Mouse (Mus musculus): ENCODE results near the gene Kcnk3. TPM values are rescaled to one million over a fixed set of nuclear protein-coding genes. Genes with fewer than 3 reads are reported as not detected.
A peak's percentile ranks its signal among the peaks of the same experiment; 100 is the strongest.

Kcnk3 gene
- polyA plus RNA-seq, 1 experiment from 2014 or later = 0.13 TPM

- no peaks in the 10 kb centered on the region for H3K9me3 ChIP-seq (replicated peaks)
- H3K36me3 ChIP-seq = no peaks in the 10 kb centered on the region
- H3K4me1 ChIP-seq (replicated peaks) = peaks cover 30% of the 10 kb centered on the region
- no peak overlapping the region for H3K9ac ChIP-seq
- ATAC-seq (ENCODE audit: low read depth) = 0 out of 2 replicates have a peak, but pooled peaks have one; percentile 41
- no peak overlapping the region for H3K4me2 ChIP-seq
- 0 out of 2 replicates have a peak, but pooled peaks cover 5% of the 10 kb centered on the region for H3K27me3 ChIP-seq
- H3K4me3 ChIP-seq (replicated peaks) = no peak overlapping the region
- 25% methylated on average over 1 of the region's 1 CpGs for WGBS (ENCODE audit: insufficient replicate concordance)
- H3K27ac ChIP-seq = no peak overlapping the region
- no peak for DNase-seq
Measured at GRCm38 (mm10) chr5:30614221-30614620, 26.3 kb downstream of the Kcnk3 start.

GRCm38 (mm10) chr5:30615416-30615815 is 27.4 kb downstream of the Kcnk3 start:
- 30% methylated on average over 6 of the region's 6 CpGs for WGBS (ENCODE audit: insufficient replicate concordance)
- H3K4me2 ChIP-seq = peak overlapping the region; percentile 14; the same call in 1 of the 2 replicates
- H3K9ac ChIP-seq = no peak overlapping the region
- H3K9me3 ChIP-seq (replicated peaks) = no peaks in the 10 kb centered on the region
- peaks cover 30% of the 10 kb centered on the region for H3K4me1 ChIP-seq (replicated peaks)
- no peaks in the 10 kb centered on the region for H3K36me3 ChIP-seq
- peaks cover 8% of the 10 kb centered on the region for H3K27me3 ChIP-seq
- H3K4me3 ChIP-seq (replicated peaks) = no peak overlapping the region
- ATAC-seq (ENCODE audit: low read depth) (peak; percentile 62), DNase-seq (no peak)
- H3K27ac ChIP-seq = no peak overlapping the region

- Histone ChIP-seq H3K36me3 (no peaks in the 10 kb centered on the region), H3K4me2 (no peak overlapping the region), H3K4me1 (replicated peaks) (peaks cover 30% of the 10 kb centered on the region), H3K27me3 (peaks cover 12% of the 10 kb centered on the region), H3K9ac (no peak overlapping the region), H3K9me3 (replicated peaks) (no peaks in the 10 kb centered on the region), H3K4me3 (replicated peaks) (no peak overlapping the region), H3K27ac (no peak overlapping the region)
- DNase-seq (no peak), ATAC-seq (ENCODE audit: low read depth) (no peak)
- 48% methylated on average over 4 of the region's 4 CpGs for WGBS (ENCODE audit: insufficient replicate concordance)
Measured at GRCm38 (mm10) chr5:30615819-30616218, 27.8 kb downstream of the Kcnk3 start.

GRCm38 (mm10) chr5:30616644-30617043 is 28.7 kb downstream of the Kcnk3 start:
- H3K27ac ChIP-seq = no peak overlapping the region
- ATAC-seq (ENCODE audit: low read depth) = no peak
- 13% methylated on average over 3 of the region's 3 CpGs for WGBS (ENCODE audit: insufficient replicate concordance)
- H3K4me2 ChIP-seq = no peak overlapping the region
- H3K9me3 ChIP-seq (replicated peaks) = no peaks in the 10 kb centered on the region
- H3K36me3 ChIP-seq = no peaks in the 10 kb centered on the region
- no peak for DNase-seq
- H3K9ac ChIP-seq = no peak overlapping the region
- H3K4me3 ChIP-seq (replicated peaks) = no peak overlapping the region
- peaks cover 20% of the 10 kb centered on the region for H3K27me3 ChIP-seq
- H3K4me1 ChIP-seq (replicated peaks) = peaks cover 30% of the 10 kb centered on the region

- H3K36me3 ChIP-seq = no peaks in the 10 kb centered on the region
- H3K9ac ChIP-seq = no peak overlapping the region
- H3K27me3 ChIP-seq = peaks cover 27% of the 10 kb centered on the region
- DNase-seq (no peak), ATAC-seq (ENCODE audit: low read depth) (no peak)
- no peaks in the 10 kb centered on the region for H3K9me3 ChIP-seq (replicated peaks)
- H3K27ac ChIP-seq = no peak overlapping the region
- H3K4me3 ChIP-seq (replicated peaks) = no peak overlapping the region
- WGBS (ENCODE audit: insufficient replicate concordance) = 12% methylated on average over 3 of the region's 3 CpGs
- no peak overlapping the region for H3K4me2 ChIP-seq
- H3K4me1 ChIP-seq (replicated peaks) = peaks cover 36% of the 10 kb centered on the region
Measured at GRCm38 (mm10) chr5:30617357-30617756, 29.4 kb downstream of the Kcnk3 start.

GRCm38 (mm10) chr5:30617851-30618250 is 29.9 kb downstream of the Kcnk3 start:
- no peaks in the 10 kb centered on the region for H3K9me3 ChIP-seq (replicated peaks)
- no peak overlapping the region for H3K9ac ChIP-seq
- H3K36me3 ChIP-seq = no peaks in the 10 kb centered on the region
- 28% methylated on average over 11 of the region's 11 CpGs for WGBS (ENCODE audit: insufficient replicate concordance)
- no peak overlapping the region for H3K4me3 ChIP-seq (replicated peaks)
- DNase-seq = no peak
- H3K4me2 ChIP-seq = no peak overlapping the region
- peaks cover 41% of the 10 kb centered on the region for H3K4me1 ChIP-seq (replicated peaks)
- no peak overlapping the region for H3K27ac ChIP-seq
- H3K27me3 ChIP-seq = peaks cover 32% of the 10 kb centered on the region
- ATAC-seq (ENCODE audit: low read depth) = no peak

GRCm38 (mm10) chr5:30618376-30619003 is 30.5 kb downstream of the Kcnk3 start:
- H3K27ac ChIP-seq = no peak overlapping the region
- no peak overlapping the region for H3K9ac ChIP-seq
- H3K9me3 ChIP-seq (replicated peaks) = no peaks in the 10 kb centered on the region
- H3K4me3 ChIP-seq (replicated peaks) = no peak overlapping the region
- H3K4me1 ChIP-seq (replicated peaks) = peaks cover 42% of the 10 kb centered on the region
- no peaks in the 10 kb centered on the region for H3K36me3 ChIP-seq
- WGBS (ENCODE audit: insufficient replicate concordance) = 58% methylated on average over 8 of the region's 8 CpGs
- peaks cover 39% of the 10 kb centered on the region for H3K27me3 ChIP-seq
- ATAC-seq (ENCODE audit: low read depth) (no peak), DNase-seq (no peak)
- H3K4me2 ChIP-seq = no peak overlapping the region

- H3K27ac ChIP-seq = no peak overlapping the region
- DNase-seq (no peak), ATAC-seq (ENCODE audit: low read depth) (no peak)
- peaks cover 38% of the 10 kb centered on the region for H3K4me1 ChIP-seq (replicated peaks)
- 53% methylated on average over 2 of the region's 2 CpGs for WGBS (ENCODE audit: insufficient replicate concordance)
- H3K9ac ChIP-seq = no peak overlapping the region
- no peaks in the 10 kb centered on the region for H3K36me3 ChIP-seq
- no peak overlapping the region for H3K4me2 ChIP-seq
- no peaks in the 10 kb centered on the region for H3K9me3 ChIP-seq (replicated peaks)
- peaks cover 45% of the 10 kb centered on the region for H3K27me3 ChIP-seq
- H3K4me3 ChIP-seq (replicated peaks) = no peak overlapping the region
Measured at GRCm38 (mm10) chr5:30619211-30619610, 31.2 kb downstream of the Kcnk3 start.

GRCm38 (mm10) chr5:30620567-30620966 is 32.6 kb downstream of the Kcnk3 start:
- peaks cover 27% of the 10 kb centered on the region for H3K4me1 ChIP-seq (replicated peaks)
- H3K27ac ChIP-seq = no peak overlapping the region
- H3K27me3 ChIP-seq = peaks cover 45% of the 10 kb centered on the region
- no peak overlapping the region for H3K4me3 ChIP-seq (replicated peaks)
- DNase-seq (no peak), ATAC-seq (ENCODE audit: low read depth) (no peak)
- no peaks in the 10 kb centered on the region for H3K9me3 ChIP-seq (replicated peaks)
- H3K9ac ChIP-seq = no peak overlapping the region
- H3K4me2 ChIP-seq = no peak overlapping the region
- no peaks in the 10 kb centered on the region for H3K36me3 ChIP-seq
- WGBS (ENCODE audit: insufficient replicate concordance) = 92% methylated on average over 20 of the region's 20 CpGs

- peaks cover 45% of the 10 kb centered on the region for H3K27me3 ChIP-seq
- no peak overlapping the region for H3K4me2 ChIP-seq
- H3K4me3 ChIP-seq (replicated peaks) = no peak overlapping the region
- no peak overlapping the region for H3K9ac ChIP-seq
- no peak for ATAC-seq (ENCODE audit: low read depth)
- H3K36me3 ChIP-seq = no peaks in the 10 kb centered on the region
- H3K27ac ChIP-seq = no peak overlapping the region
- peaks cover 27% of the 10 kb centered on the region for H3K4me1 ChIP-seq (replicated peaks)
- no peak for DNase-seq
- no peaks in the 10 kb centered on the region for H3K9me3 ChIP-seq (replicated peaks)
- WGBS (ENCODE audit: insufficient replicate concordance) = 71% methylated on average over 9 of the region's 9 CpGs
Measured at GRCm38 (mm10) chr5:30621211-30621790, 33.3 kb downstream of the Kcnk3 start.

- Histone ChIP-seq H3K36me3 (no peaks in the 10 kb centered on the region), H3K4me2 (peak overlapping the region; percentile 54; the same call in 1 of the 2 replicates), H3K4me1 (replicated peaks) (peaks cover 23% of the 10 kb centered on the region), H3K4me3 (replicated peaks) (0 out of 2 replicates have a peak overlapping the region, but pooled peaks have one; percentile 25), H3K9me3 (replicated peaks) (no peaks in the 10 kb centered on the region), H3K27me3 (peaks cover 49% of the 10 kb centered on the region), H3K27ac (no peak overlapping the region), H3K9ac (no peak overlapping the region)
- 45% methylated on average over 22 of the region's 22 CpGs for WGBS (ENCODE audit: insufficient replicate concordance)
- ATAC-seq (ENCODE audit: low read depth) = no peak
- DNase-seq = no peak
Measured at GRCm38 (mm10) chr5:30621844-30622176, 33.8 kb downstream of the Kcnk3 start.

All from liver, embryonic 13.5 days (tissue).